Mouse (Mus musculus) forelimb bud, embryonic 11.5 days (tissue): ENCODE results near the gene Mrpl17.
"Not testable (repeated sequence)": the region's sequence is repeated elsewhere in the genome, so short reads cannot be mapped to it uniquely, and the experiment has no call there.

ENCODE experiments used
- DNase-seq: peaks from one replicate; pipeline ENCODE4 v3.0.0-alpha.2; 2012; ENCODE audit warnings: low read depth, low spot score

Mrpl17 gene

DNA sequence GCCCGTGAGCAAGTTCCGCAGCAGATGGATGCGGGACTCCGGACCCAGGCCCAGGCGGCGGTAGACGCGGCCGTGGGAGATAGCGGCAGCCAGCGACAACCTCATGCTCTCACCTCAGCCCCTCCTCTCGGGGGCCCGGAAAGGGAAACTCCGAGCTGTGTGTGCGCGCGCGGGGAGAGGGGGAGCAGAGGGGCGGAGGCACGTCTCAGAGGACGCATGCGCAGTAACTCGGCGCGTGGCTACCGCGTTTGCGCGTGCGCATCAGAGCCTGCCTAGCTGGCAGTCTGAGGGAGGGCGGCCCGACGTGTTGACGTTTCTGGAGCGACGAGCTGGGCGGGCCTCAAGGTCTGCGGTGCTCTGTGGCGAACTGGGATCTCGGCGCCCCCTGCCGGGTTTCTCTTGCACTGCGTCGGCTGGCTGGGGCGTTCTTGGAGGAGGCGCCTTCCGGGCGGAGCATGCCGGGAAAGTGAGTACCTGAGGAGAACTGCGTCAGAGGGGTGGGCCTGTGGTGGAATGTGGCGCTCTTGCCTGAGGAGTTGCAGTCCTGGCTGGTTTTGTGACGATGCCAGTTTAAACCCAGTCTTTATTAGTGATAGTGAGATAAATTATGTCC, at the start of gene Mrpl17:
TSS of gene Mrpl17 (minus strand) at position 223 of the 613 bp plus-strand sequence.
- DNase-seq: peak; percentile 99

DNA sequence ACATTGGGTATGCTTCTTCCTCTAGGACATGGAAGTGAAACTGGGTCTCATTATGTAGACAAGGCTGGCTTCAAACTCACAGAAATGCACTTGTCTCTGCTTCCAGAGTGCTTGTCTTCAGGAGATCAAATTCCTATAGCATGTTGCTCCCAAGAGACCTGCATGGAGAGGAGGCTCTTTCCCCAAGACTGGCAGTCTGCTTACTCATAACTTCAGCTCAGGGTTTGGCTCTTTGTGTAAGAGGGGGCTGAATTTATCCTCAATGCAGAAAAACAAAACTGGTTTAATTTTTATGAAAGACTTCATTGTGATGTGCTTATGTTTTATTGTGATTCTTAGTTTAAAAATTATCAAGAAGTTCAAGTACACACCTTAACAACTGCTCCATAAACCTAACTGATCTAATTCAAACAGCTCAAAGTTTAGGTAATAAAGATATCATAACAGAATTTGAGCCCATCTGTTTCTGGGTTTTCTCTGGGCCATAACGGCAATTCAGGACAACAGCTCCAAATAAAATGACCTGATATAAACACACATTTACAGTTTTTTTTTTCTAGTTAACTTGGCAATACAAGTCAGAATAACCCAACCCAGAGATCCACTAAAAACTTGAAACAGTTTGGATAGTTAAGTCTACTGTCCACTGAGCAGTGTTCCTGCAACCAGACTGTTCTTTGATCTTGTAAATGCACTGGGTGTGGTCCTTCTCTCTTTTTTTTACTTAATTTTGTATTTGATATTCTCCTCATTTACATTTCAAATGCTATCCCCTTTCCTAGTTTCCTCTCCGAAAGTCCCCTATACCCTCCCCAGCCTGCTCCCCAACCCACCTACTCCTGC, 45.0 kb upstream of the Mrpl17 start:
- not testable (repeated sequence) for DNase-seq

DNA sequence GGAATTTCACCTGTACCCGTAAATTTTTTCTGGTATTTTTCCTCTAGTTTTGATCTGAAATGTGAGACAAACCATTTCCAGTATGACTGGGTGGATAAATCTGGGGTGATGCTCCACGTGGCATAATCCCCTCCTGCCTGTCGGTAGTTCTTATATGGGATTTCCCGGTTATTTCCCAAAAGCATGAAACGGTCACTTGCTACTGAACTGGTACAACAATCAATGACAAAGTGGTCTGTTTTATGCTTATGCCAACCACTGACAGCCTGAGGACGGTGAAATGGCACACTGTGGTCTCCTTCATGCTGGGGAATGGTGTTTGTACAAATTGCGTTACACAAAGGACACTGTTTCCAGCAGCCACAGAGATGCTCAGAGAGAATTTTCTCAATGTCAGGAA, 13.4 kb upstream of the Mrpl17 start:
- DNase-seq: no peak

DNA sequence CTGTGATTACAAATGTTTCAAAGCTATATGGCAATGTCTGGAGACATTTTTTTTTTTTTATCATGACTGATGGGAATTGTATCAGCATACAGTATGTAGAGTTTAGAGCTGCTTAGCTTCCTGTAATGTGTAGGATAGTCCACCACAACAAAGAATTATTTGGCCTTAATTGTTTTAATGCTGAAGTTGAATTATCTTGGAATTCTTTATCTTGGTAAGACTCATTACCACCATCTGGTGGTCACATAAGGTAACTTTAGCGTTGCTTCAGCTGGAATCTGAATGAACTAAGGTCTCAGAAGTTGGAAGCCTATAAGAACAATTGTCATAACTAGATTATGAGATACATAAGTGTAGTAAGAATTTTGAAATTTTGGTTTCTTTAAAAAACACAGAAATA, 7.6 kb upstream of the Mrpl17 start:
- no peak for DNase-seq

DNA sequence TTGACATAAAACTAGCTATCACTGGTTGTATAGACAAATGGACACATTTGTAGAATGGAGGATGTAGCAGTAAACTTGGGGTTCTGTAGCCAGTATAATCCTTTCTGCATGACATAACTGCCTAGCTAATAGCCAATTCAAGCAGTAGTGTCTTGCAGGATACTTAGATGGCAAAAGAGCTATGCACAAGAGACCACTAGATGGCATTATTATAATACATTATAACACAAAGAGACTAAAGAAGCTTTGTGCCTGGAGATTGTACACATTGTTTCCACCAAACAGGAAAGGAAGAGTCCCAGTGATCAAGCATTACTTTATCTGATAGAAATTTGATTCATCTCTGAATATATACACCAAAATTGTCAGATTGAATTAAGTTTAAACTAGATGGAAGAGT, 5.8 kb upstream of the Mrpl17 start:
- DNase-seq: no peak

DNA sequence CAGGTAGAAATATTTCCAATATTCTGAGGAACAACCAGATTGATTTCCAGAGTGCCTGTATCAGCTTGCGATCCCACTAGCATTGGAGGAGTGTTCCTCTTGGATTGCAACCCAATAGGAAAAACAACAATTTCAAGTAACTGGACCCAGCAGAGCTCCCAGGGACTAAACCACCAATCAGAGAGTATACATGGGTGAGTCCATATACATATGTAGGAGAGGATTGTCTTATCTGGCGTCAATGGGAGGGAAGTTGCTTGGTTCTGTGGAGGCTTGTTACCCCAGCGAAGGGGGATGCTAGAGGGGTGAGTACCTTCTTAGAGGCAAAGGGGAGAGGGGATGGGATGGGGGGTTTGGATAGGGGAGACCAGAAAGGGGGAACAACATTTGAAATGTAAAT, 2.4 kb upstream of the Mrpl17 start:
- no peak for DNase-seq

DNA sequence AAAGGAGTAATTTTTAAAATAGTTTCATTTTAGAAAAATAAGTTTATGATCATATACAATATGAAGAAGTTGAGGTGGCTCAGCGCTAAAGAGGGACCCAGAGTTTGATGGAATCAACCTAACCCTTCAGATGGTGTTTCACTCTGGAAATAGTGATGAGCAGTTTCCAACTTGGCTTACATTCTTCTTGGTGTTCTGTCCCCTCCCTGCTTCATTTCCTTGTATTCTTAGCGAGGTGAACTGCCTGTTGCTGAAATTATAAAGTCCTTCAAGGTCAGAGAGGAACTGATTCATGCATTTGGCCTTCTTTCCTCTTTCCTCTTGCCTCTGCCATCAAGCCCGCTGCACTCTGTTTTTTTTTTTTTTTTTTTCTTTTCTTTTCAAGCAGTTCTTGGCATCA, 1.7 kb upstream of the Mrpl17 start:
- no peak for DNase-seq

DNA sequence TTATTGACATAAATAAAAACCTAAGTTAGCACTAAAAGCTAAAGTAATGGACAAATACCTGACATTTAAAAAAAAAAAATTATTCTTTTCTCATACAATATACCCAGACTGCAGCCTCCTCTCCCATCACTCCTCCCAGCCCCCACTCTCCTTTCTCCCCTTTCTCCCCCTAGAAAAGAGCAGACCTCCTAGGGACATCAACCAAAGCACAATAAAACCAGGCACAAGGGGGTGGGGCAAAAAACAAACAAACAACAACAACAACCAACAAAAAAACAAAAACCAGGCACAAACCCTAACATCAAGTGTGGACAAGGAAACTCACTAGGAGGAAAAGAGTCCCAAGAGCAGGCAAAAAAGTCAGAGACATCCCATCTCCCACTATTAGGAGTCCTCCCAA, 617 bp upstream of the Mrpl17 start:
- no peak for DNase-seq

DNA sequence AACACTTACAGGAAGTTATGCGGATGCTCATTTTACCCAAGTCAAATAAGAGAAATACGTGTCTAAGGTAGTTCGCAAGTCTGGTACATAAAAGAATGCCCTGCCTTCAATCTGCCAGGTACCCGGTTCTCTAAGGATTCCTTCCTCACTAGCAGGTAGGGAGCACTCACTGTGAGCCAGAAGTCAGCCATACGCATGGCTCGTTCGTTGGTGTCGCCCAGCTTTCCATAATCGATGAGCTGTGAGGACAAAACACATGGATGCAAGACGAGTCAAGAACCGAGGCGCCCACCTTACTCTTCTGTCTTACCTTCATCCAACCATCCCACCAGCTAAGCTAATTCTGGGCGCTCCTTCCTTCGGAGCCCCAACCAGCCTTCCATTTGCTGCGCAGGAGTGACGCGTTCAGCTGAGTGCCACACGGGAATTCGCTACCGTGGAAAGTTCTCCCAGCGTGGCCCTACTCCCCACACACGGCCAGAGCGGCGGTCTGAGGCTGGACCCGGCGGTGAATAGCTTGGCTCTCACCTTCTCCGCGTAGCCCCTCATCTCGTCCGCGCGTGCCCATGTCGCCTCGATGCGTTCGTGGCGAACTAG, 521 bp downstream of the Mrpl17 start:
- no peak for DNase-seq

DNA sequence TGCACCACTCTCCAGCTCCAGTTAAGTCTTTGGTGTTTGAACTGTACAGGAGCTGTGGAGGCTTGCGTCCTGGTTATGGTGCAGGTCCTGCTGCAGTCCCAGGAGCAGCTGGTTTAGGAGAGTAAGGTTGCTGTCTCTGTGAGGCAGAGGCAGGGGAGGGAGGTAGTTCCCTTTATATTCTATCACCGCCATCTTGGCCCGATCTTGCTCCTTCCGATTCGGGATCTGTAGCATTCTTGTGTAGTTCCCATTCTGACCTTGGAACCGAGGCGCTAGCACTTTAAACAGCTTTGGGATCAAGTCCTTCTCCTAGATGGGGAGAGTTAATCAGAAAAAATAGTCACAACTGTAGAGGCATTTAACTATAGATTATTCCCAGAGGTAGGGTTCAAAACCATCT, 1.1 kb downstream of the Mrpl17 start:
- DNase-seq: no peak

DNA sequence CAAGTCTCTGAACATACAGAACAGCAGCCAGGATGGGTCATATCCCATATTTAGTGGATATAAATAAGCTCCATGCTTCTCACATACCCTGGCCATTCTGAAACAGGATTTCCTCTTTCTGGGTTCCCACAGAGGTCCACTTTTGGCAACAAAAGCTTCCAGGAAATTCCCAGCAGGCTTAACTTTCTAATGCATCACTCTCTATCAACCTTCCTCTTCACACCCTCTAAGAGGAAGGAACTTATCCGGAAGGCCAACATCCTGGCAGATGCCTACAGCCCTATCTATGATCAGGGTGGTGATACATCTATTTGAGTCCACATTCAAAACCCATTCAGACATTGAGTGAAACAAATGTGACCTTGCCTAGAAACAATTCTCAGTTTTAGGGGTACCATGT, 2.5 kb downstream of the Mrpl17 start:
- no peak for DNase-seq

DNA sequence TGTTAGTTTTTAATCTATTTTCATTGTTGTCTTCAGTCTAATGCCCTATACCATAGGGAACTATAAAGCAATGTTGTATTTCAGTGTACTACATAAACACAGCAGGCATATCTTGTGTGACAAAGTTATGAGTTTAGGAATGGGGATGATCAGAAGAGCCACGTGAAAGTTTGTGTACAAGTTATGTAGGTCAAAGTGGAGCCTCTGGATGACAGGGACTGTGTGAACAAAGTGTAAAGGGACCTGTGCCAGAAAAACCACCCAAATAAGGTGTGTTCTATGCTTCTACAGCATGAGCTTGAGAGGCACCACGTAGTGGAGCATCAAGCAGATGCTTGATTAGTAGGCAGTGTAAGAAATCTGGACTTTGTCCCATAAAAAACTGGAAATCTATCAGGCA, 4.2 kb downstream of the Mrpl17 start:
- no peak for DNase-seq

DNA sequence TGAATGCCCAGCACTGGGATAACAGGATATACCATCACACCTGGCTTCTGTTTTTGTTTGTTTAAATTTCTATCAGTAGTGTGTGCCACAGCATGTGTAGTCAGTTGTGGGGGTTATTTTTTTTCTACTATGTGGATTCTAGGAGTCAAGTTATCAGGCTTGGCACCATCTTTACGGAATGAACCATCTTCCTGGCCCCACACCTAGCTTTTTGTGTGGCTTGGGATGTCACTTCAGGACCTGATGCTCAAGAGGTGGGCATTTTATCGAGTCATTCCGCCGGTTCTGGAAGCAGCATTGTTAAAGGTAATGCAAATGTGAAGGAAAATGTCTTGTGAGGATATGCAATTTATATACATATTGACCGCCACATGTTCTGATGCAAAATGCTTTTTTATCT, 4.8 kb downstream of the Mrpl17 start:
- no peak for DNase-seq

DNA sequence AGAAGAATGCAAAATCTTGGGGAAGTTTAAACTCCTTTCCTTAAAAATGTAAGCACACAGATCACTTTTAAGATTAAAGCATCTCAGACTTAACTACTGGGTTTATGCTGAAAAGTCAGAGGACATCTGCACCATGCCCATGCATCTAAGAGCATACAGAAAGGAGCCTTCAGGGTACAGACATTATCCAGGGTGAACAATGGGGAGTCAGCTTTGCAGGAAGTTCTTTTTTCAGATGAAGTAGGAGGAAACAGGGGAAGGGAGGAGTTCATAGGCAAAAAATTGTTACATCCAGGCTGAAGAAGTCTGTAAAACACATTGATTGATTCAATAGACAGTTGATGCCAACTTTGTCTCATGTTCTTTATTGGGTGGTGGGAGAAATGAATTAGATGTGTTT, 7.5 kb downstream of the Mrpl17 start:
- DNase-seq: no peak

DNA sequence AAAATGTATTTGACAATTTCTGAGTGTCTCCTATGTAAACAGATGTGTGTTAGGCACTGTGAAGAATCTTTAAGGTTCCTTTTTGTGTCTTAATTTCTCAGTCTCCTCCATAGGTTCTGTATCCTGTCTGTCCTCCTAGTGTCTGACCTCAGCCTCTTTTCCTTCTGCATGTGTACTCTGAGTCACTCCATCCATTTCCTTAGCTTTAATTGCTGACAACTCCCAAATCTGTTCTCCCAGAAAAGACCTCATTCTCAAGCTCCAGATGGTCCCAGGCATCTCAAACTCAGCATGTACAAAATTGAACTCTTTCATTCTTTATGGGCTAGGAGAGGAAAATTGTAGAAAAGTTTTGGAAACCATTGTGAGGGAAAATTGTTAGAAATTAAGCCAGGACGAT, 8.1 kb downstream of the Mrpl17 start:
- DNase-seq: no peak

DNA sequence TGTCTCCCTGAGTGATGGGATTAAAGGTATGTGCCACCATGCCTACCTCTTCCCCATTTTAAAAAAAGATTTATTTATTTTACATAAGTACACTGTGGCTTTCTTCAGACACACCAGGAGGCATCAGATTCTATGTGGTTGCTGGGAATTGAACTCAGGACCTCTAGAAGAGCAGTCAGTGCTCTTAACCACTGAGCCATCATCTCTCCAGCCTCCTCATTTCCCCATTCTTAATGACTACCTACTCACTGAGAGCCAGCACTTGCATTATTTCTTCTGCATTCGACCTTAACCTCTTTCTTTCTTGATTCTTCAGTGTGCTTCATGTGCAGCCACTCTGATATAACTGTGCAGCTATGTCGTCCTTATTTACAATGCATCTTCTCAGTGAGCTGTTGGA, 8.6 kb downstream of the Mrpl17 start:
- no peak for DNase-seq

DNA sequence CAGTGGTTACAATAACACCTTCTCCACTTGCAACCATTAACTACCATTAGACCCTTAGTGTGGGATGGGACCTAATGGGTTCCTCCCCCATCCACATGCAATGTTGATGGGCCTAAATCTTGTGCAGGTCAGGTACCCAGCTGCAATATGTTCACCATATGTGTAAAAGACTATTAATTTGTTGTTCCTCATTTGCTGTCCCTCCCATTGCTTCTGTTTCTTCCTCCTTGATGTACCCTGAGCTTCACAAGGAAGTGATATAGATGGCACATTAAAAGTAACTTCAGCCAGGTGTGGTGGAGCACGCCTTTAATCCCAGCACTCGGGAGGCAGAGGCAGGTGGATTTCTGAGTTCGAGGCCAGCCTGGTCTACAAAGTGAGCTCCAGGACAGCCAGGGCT, 13.9 kb downstream of the Mrpl17 start:
- DNase-seq: no peak

DNA sequence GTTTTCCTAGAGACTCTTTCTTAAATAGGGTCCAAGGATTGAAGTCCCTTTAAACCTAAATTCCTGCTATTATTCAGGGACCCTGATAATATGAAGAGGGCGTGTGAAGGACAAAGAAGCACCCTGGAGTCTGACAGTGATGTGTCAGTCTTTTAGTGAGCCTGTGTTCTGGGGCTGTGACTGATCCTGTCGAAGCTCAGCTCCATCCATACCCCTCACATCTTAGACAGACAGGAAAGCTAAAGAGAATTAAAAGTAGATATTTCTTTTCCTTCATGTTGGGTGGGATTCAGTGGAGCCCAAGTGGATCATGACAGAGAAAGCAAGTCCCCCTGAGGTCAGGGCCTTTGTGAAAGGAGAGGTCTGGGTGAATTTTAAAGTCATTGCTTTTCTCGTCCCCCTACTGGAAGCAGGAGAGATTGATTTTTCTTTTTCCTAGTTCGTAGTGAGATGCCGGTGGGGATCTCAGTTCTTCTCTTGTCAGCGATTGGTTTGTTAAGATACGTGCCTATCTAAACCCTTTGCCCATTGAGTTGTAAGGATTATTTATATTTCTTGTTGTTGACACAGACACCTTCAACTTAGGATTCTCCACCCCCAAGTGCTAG, 15.0 kb downstream of the Mrpl17 start:
- DNase-seq: no peak

DNA sequence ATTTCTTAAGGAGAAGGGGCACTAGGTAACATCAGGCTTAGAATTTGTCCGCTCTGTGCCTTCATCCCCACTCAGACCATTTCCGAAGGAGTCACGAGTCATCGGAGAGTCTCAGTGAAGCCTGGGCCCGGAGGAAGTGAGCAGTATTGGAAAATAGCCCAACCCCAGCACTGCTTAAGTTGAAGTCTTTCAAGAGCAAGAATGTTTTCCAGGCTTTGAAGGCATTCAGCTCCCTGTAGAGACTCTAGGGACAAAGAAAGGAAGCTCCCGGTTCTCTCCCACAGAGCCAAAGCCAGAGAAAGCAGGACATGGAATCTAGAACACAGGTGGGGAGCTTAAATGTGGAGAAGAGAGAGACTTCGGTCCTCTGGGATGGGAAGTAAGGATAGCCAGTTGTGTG, 17.2 kb downstream of the Mrpl17 start:
- no peak for DNase-seq

DNA sequence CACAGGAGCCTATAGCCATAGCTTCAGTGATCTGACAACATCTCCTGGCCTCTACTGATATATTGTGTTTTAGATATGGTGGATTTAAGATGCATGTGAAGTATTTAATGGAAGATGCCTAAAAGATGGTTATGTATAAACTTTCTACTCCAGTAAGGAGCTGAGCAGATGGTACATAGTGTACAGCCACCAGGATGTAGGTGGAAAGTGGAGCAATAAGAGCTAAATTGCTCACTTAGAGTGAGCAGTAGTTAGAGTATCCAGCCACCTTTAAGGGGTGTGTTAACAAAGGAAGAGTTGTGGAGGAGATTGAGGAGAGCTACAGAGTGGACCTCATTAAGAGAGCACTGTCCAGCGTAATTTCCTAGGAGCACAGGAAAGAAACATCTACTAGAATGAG, 19.8 kb downstream of the Mrpl17 start:
- no peak for DNase-seq

DNA sequence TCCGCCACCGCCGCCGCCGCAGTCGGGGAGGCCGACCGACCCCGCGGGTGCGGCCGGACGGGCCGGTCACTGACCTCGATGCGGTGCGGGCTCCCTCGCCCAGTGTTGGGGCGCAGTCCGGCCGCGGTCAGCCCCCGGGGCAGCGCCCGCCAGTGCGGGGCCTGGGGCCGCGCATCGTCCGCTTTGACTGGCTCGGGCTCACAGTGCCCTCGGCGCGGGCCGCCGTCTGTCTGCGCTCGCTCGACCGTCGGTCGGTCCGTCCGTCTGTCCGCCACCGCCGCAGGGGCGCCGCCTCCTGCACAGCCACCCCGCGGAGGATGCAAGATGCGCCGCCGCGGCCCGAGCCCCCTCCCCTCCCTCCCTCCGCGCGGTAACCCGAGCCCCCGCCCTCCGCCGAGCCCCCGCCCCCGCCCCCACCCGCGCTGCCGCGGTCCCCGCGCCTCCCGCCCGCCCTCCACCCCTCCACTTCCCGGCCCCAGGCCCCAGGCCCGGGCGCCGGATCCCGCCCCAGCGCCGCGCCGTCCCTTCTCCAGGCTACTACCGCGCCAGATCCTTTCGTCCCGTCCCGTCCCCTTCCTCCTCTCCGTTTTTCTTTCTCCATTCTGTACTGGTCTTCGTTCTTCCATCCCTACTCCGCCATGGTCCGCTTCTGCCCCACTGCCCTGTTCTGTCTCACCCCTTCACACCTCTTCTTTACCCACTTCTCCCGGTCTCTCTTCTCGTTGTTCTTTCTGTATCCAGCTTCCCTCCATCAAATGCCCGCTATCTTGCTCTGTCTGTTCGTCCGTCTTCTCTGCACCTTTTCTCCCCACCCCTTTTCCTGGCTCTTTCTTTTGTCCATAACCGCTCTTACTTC, 23.4 kb downstream of the Mrpl17 start, which contains the start of gene Dchs1:
TSS of gene Dchs1 (minus strand) at position 370 of the 856 bp plus-strand sequence.
- peak; percentile 40 for DNase-seq
